Mouse (Mus musculus) cerebellum, adult 2 months (tissue): ENCODE results near the gene Syn2.

Experiments
- CTCF ChIP-seq: fragments of 200-500 bp; IDR thresholded peaks from 2 replicates; pipeline ENCODE4 v1.5.1; 2011; ENCODE audit warnings: low read depth, mild to moderate bottlenecking, control low read depth, low read length, moderate library complexity, borderline replicate concordance; ENCODE audit not compliant: insufficient read depth
- POLR2A ChIP-seq: fragments of 200-500 bp; IDR thresholded peaks from 2 replicates; pipeline ENCODE4 v1.6.1; 2011; ENCODE audit warnings: low read length, control low read depth, borderline replicate concordance; ENCODE audit not compliant: insufficient read depth

DNA sequence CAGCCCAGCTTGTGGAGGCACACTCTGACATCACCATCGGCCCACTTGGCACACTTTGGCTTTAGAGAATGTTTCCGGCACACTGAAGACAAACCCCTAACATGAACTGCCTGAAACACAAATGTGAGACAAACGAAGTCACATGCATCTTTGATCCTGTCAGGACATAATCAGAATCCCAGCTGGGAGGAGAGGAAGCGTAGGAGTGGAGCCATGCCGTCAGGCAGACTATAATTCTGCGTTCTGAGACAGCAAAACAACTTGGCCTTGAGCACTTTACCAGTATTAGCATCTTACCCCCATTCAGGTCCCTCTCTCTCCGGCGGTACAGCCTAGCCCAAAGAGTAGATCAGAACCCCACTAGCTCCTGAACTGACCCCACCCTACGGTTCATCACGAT is 138.6 kb downstream of the Syn2 start:
- TF ChIP-seq POLR2A (no peak), CTCF (no peak)
